Mouse (Mus musculus) stomach, embryonic 14.5 days (tissue): ENCODE results near the gene Ube2f. TPM values are rescaled to one million over a fixed set of nuclear protein-coding genes. Genes with fewer than 3 reads are reported as not detected.

ENCODE experiments used
- ATAC-seq: fragments of 200-750 bp; cut with Nextera tagmentation; 2 replicates; pipeline ENCODE4 v1.8.0; 2017; ENCODE audit warnings: low read depth, moderate TSS enrichment; ENCODE audit not compliant: insufficient number of reproducible peaks, insufficient read depth, low FRiP score
- H3K27ac ChIP-seq: fragments of 300-500 bp; sonication (generic); 2 replicates; pipeline ENCODE4 v1.5.1; 2014; ENCODE audit warnings: mild to moderate bottlenecking, low read length, moderate library complexity, mixed read lengths
- H3K27me3 ChIP-seq: fragments of 300-500 bp; sonication (generic); 2 replicates; pipeline ENCODE4 v1.6.1; 2014; ENCODE audit warnings: low read length, control low read depth, mixed read lengths; ENCODE audit not compliant: control insufficient read depth, insufficient read depth
- H3K36me3 ChIP-seq: fragments of 300-500 bp; sonication (generic); 2 replicates; pipeline ENCODE4 v1.6.1; 2014; ENCODE audit warnings: mild to moderate bottlenecking, control low read depth, low read length, moderate library complexity, mixed read lengths; ENCODE audit not compliant: control insufficient read depth, insufficient read depth
- H3K4me1 ChIP-seq: fragments of 300-500 bp; sonication (generic); 2 replicates; pipeline ENCODE4 v1.6.1; 2014; ENCODE audit warnings: low read length, control low read depth, mixed read lengths; ENCODE audit not compliant: control insufficient read depth, insufficient read depth
- H3K4me2 ChIP-seq: fragments of 300-500 bp; sonication (generic); replicated peaks from 2 replicates; pipeline ENCODE4 v1.6.1; 2014; ENCODE audit warnings: low read depth, low read length, control low read depth
- H3K4me3 ChIP-seq: fragments of 300-500 bp; sonication (generic); 2 replicates; pipeline ENCODE4 v1.5.1; 2014; ENCODE audit warnings: low read depth, low read length, control low read depth
- H3K9ac ChIP-seq: fragments of 300-500 bp; sonication (generic); replicated peaks from 2 replicates; pipeline ENCODE4 v1.6.1; 2014; ENCODE audit warnings: low read depth, mild to moderate bottlenecking, control low read depth, low read length, moderate library complexity, mixed read lengths
- H3K9me3 ChIP-seq: fragments of 300-500 bp; sonication (generic); 2 replicates; pipeline ENCODE4 v1.6.1; 2016; ENCODE audit warnings: low read depth, low read length, control low read depth; ENCODE audit not compliant: control insufficient read depth
- WGBS: fragments of 180-500 bp; shearing (Covaris S2); extraction: QIAGEN DNeasy Blood & Tissue Kit; methylation state at CpG from one replicate; pipeline ENCODE4 v1.1.7; 2014; 5-methylcytosine and 5-hydroxymethylcytosine counted together
- polyA plus RNA-seq: library from polyadenylated mRNA; unstranded; fragments of >200 nt; fragmentation: Nextera tagmentation; extraction: Ambion mirVana; gene quantifications from 2 replicates; pipeline ENCODE4 v1.2.1, GENCODE M21; 2014

The Ube2f gene
- polyA plus RNA-seq, 1 experiment from 2014 or later = 67.1 TPM

- no peak overlapping the region for H3K4me3 ChIP-seq
- H3K27me3 ChIP-seq = no peaks in the 10 kb centered on the region
- H3K9me3 ChIP-seq = no peaks in the 10 kb centered on the region
- H3K4me2 ChIP-seq = no peak overlapping the region
- H3K9ac ChIP-seq = no peak overlapping the region
- H3K4me1 ChIP-seq = no peaks in the 10 kb centered on the region
- peaks cover 12% of the 10 kb centered on the region for H3K36me3 ChIP-seq
- H3K27ac ChIP-seq = no peak overlapping the region
- 93% methylated on average over 4 of the region's 4 CpGs for WGBS
- no peak for ATAC-seq
These were observed 54.5 kb downstream of the Ube2f start for GRCm38 (mm10) chr1:91304621-91305020.

DNA sequence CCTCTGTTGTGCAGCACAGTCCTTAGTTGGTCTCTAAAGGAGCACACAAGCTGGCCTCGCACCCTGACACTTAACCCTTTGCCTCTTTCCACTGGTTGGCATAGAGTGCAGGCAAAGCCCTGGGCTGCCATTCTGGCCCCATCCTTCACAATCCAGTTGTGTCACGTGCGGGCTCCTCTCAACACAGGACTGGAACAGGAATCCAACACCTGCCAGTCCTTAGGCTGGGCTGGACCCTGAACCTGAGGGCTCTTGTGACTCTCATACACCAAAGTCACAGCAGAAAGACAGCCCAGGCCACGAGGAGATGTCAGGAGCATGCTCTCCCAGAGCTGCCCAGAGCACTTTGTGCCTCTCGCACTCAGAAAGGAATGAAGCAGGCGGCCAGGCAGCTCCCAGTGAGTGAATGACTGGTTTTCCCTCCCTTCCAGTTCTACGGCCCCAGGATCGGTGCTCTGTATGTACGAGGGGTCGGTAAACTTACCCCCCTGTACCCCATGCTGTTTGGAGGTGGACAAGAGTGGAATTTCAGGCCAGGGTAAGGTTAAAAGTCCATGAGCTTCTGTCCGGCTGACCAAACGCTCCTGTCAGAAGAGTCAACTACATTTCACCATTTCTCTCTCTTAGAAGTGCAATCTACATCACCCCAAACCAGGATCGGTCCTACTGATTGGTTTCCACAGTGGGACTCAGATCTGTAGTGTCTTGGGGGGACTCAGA, 59.4 kb downstream of the Ube2f start:
- Histone ChIP-seq H3K4me1 (0 out of 2 replicates have a peak, but pooled peaks cover 8% of the 10 kb centered on the region), H3K4me2 (no peak overlapping the region), H3K27ac (no peak overlapping the region), H3K4me3 (no peak overlapping the region), H3K36me3 (peaks cover 23% of the 10 kb centered on the region), H3K9ac (no peak overlapping the region), H3K9me3 (no peaks in the 10 kb centered on the region), H3K27me3 (no peaks in the 10 kb centered on the region)
- 92% methylated on average over 13 of the region's 13 CpGs for WGBS
- no peak for ATAC-seq

GRCm38 (mm10) chr1:91312273-91312672, 62.2 kb downstream of the Ube2f start:
- 0 out of 2 replicates have a peak, but pooled peaks cover 8% of the 10 kb centered on the region for H3K4me1 ChIP-seq
- no peak overlapping the region for H3K4me2 ChIP-seq
- no peaks in the 10 kb centered on the region for H3K27me3 ChIP-seq
- no peaks in the 10 kb centered on the region for H3K9me3 ChIP-seq
- peaks cover 23% of the 10 kb centered on the region for H3K36me3 ChIP-seq
- H3K27ac ChIP-seq = no peak overlapping the region
- ATAC-seq = no peak
- WGBS = 79% methylated on average over 4 of the region's 4 CpGs
- H3K9ac ChIP-seq = no peak overlapping the region
- H3K4me3 ChIP-seq = no peak overlapping the region

- no peak overlapping the region for H3K4me2 ChIP-seq
- H3K4me3 ChIP-seq = no peak overlapping the region
- ATAC-seq = no peak
- peak overlapping the region; percentile 84 for H3K27ac ChIP-seq
- H3K4me1 ChIP-seq = 0 out of 2 replicates have a peak, but pooled peaks cover 8% of the 10 kb centered on the region
- H3K36me3 ChIP-seq = peaks cover 23% of the 10 kb centered on the region
- whole genome bisulfite sequencing = 21% methylated on average over 5 of the region's 5 CpGs
- H3K9me3 ChIP-seq = no peaks in the 10 kb centered on the region
- no peak overlapping the region for H3K9ac ChIP-seq
- no peaks in the 10 kb centered on the region for H3K27me3 ChIP-seq
These were observed 63.1 kb downstream of the Ube2f start for GRCm38 (mm10) chr1:91313251-91313650.

DNA sequence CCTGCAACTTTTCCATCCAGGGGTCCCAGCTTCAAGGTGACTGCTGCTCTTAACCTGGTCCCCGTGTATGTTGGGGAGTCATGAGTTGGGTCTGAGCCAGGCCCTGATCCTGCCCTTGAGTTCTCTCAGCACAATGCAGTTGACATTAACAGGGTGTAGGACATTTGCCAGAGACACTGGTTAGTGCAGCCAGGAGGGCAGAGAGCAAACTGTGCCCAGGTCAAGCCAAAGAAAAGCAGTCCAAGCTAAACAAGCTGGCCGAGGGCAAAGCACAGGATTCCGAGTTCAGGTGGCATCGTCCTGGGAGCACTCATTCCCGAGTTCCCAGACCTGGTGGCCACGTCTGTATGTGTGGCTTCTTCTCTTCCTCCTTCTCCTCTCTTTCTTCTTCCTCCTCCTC, 67.6 kb downstream of the Ube2f start:
- H3K9me3 ChIP-seq = no peaks in the 10 kb centered on the region

GRCm38 (mm10) chr1:91321760-91322438, 71.8 kb downstream of the Ube2f start, which contains the start of gene Espnl:
Espnl (plus strand) TSS chr1:91322075.
- Histone ChIP-seq H3K27ac (no peak within 1 kb of the TSS), H3K4me1 (no peaks in the 10 kb centered on the region), H3K27me3 (no peaks in the 10 kb centered on the region), H3K9ac (no peak within 1 kb of the TSS), H3K4me2 (no peak within 1 kb of the TSS), H3K4me3 (no peak within 1 kb of the TSS), H3K9me3 (no peaks in the 10 kb centered on the region), H3K36me3 (no peaks in the 10 kb centered on the region)
- no peak for ATAC-seq
- WGBS = 55% methylated on average over 19 of the region's 19 CpGs

More for the DNA sequence above, 67.6 kb downstream of the Ube2f start:
- Histone ChIP-seq H3K4me2 (no peak overlapping the region), H3K36me3 (no peaks in the 10 kb centered on the region), H3K9ac (no peak overlapping the region), H3K4me1 (0 out of 2 replicates have a peak, but pooled peaks cover 8% of the 10 kb centered on the region), H3K27ac (no peak overlapping the region), H3K27me3 (no peaks in the 10 kb centered on the region), H3K4me3 (no peak overlapping the region)
- no peak for ATAC-seq
- 83% methylated on average over 6 of the region's 6 CpGs for WGBS

GRCm38 (mm10) chr1:91324646-91325045, 74.5 kb downstream of the Ube2f start:
- Histone ChIP-seq H3K36me3 (no peaks in the 10 kb centered on the region), H3K27me3 (no peaks in the 10 kb centered on the region), H3K4me1 (no peaks in the 10 kb centered on the region), H3K27ac (no peak overlapping the region), H3K9ac (no peak overlapping the region), H3K4me3 (no peak overlapping the region), H3K4me2 (no peak overlapping the region), H3K9me3 (no peaks in the 10 kb centered on the region)
- WGBS = 67% methylated on average over 2 of the region's 2 CpGs
- no peak for ATAC-seq

- Histone ChIP-seq H3K4me1 (no peaks in the 10 kb centered on the region), H3K27ac (no peak overlapping the region), H3K9ac (no peak overlapping the region), H3K4me3 (no peak overlapping the region), H3K4me2 (no peak overlapping the region), H3K36me3 (no peaks in the 10 kb centered on the region), H3K9me3 (no peaks in the 10 kb centered on the region), H3K27me3 (no peaks in the 10 kb centered on the region)
- ATAC-seq = no peak
- WGBS = 84% methylated on average over 4 of the region's 4 CpGs
These were observed 75.5 kb downstream of the Ube2f start for GRCm38 (mm10) chr1:91325488-91326042.
